Mouse (Mus musculus) CH12.LX (cell line): ENCODE results near the gene Bcas3.

Source experiments
- CTCF ChIP-seq, 2 experiments: IDR thresholded peaks in 1 of 2; conservative IDR thresholded peaks in 1 of 2; 2 replicates each; pipeline ENCODE4 v1.5.1; 2011 to 2012; ENCODE audit warnings: low read depth in 2 of 2, low read length in 2 of 2, improper control_type of control experiment in 1 of 2, inconsistent platforms in 1 of 2, mild to moderate bottlenecking in 1 of 2, moderate library complexity in 1 of 2
- ELF1 ChIP-seq: IDR thresholded peaks from 2 replicates; pipeline ENCODE4 v1.6.1; 2014; ENCODE audit warnings: low read depth, mild to moderate bottlenecking, inconsistent platforms, low read length, improper control_type of control experiment

GRCm38 (mm10) chr11:85821659-85822058 lies 468.7 kb downstream of the Bcas3 start:
- TF ChIP-seq CTCF (conservative IDR thresholded peaks at IDR 0.05 in 1 of 2, IDR thresholded peaks at IDR 0.05 in 1 of 2; ENCODE audit: low read depth in 2 of 2, low read length in 2 of 2) (no peak), ELF1 (no peak)
